Mouse (Mus musculus): ENCODE data around the gene Trrap.
A peak's percentile ranks its signal among the peaks of the same experiment; 100 is the strongest.

Trrap gene

DNA sequence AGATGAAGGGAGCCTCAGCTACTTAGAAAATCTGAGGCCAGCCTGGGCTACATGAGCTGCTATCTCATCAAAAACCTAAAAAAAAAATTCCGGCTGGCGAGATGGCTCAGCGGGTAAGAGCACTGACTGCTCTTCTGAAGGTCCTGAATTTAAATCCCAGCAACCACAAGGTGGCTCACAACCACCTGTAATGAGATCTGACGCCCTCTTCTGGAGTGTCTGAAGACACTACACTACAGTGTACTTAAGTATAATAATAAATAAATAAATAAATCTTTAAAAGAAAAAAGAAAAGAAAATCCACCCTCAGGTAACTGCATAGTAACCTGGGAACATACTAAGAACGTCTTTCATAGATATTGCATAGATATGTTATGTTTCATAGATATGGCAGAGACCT lies 25.8 kb downstream of the Trrap start:
- DNase-seq = no peak

DNA sequence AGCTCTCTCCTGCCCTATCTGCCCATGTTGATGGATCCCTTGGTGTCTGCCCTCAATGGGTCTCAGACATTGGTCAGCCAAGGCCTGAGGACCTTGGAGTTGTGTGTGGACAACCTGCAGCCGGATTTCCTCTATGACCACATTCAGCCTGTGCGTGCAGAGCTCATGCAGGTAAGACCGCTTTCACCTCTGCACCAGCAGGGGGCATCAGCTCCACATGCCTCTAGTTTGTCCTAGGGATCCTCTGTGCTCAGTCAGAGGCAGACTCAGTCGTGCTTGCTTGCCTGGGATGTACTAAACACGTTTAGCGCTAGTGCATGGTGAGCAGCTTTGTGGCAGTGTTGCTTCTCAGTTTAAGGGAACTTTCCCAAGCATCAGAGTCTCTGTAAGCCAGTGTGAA lies 27.2 kb downstream of the Trrap start:
- DNase-seq = peak; percentile 53

DNA sequence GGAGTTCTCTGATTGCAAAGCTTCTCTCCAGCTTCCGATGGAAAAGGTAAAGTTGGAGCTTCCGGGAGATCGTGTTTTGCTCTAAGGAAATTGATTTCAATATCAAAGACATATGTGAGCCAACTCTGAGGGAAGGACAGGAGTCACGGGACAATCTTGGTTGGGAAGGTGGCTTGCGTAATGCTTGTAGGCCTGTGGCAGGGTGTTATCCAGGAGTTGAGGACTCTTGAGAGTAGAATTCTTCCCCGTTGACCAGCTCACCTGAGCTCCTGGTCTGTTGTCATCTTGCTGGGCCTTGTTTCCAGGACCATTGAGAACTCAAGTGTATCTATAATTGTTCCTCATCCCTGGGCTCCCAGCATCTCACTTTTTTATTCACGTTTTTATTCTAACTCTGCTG lies 29.6 kb downstream of the Trrap start:
- no peak for DNase-seq

DNA sequence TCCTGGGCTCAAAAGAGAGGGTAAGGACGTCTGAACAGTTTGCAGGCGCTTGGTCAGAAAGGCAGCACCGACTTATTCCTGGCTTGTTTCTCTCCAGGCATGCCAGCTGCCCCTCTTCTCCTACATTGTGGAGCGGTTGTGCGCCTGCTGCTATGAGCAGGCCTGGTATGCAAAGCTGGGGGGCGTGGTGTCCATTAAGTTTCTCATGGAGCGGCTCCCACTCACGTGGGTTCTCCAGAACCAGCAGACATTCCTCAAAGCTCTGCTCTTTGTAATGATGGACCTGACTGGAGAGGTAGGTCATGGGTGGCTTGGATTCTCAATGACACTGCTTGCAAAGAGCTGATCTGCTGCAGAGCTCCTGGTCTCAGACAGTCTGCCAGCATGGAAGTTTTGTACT lies 35.5 kb downstream of the Trrap start:
- DNase-seq = no peak

DNA sequence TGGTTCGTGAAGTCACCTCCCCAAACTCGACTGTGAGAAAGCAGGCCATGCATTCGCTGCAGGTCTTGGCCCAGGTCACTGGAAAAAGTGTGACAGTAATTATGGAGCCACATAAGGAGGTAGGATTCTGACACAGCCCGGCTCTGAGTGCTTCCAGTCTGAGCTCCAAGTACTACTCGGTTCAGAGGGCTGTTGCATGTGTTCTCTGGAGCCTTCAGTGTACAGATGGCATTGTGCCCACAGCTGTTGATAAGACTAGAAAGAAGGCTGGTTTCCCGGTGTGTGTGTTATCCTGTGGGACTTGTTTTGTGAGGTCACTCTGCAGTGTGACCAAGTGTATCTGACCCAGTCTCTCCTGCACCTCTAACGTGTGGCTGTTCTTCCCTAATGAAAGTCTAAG lies 36.6 kb downstream of the Trrap start:
- DNase-seq = no peak

DNA sequence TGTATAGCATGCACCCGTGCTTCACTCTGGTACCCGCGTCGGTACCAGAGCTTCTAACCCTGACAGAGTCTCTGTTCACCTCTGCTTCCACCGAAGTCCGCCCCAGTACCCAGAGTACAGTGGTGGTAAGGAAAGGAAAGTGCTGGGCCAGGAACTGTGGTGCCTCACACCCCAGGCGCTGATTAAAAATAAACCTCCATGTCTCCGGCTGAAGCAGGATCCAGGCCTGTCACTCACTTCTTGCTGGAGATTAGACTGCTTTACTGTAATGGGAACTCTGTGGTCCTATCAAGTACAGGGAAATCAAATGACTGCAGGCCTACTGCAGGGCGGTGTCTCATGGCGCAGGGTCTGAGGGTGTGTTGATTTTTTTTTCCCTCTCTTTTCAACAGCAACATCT lies 39.4 kb downstream of the Trrap start:
- DNase-seq = no peak

DNA sequence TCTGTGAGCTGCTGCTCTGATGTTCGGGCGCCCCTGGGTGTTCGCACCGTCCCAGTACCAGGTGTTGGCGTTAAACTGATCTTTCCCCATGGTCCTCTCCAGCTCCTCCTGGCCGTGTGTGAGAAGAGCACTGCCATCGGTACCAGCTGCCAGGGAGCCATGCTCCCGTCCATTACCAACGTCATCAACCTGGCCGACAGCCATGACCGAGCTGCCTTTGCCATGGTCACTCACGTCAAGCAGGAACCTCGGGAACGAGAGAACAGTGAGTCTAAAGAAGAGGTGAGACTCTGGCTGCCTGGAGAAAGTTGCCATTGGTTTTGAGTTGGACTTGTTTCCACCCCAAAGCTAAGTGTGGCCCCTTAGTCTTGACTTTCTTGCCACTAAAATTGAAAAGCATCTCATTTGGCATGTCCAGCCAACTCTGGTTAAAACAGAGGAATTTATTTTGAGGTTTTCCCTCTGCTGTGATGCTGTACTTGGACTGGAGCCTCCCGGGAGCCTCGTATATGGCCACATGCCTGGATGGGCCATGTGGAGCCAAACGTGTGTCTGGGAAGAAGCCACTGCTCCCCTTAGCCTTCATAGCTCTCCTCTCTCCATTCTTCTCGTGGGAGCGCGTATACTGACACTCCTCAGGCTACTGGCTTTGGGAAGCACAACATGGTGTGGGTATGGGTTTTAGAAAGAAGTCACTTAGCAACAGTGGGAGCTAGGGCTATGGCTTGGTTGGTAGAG lies 61.0 kb downstream of the Trrap start:
- DNase-seq = no peak

DNA sequence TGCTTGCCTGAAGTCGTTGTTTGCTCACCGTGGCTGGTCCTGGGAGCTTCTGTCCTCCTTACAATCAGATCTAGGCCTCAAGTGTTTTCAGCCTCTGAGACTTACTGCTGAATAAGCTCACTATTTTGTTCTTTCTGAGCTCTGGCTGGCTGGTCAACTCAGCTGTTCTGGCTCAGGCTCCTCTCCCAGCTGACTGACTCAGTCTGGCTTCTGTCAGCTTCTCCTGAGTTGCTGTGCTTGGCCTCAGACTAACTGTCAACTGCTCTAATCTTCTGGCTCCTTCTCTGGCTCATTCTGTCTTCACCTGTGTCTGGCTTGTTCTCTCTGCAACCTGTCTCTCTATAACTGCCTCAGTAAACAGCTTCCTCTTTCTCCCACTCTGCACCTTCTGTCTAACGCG lies 62.1 kb downstream of the Trrap start:
- no peak for DNase-seq

DNA sequence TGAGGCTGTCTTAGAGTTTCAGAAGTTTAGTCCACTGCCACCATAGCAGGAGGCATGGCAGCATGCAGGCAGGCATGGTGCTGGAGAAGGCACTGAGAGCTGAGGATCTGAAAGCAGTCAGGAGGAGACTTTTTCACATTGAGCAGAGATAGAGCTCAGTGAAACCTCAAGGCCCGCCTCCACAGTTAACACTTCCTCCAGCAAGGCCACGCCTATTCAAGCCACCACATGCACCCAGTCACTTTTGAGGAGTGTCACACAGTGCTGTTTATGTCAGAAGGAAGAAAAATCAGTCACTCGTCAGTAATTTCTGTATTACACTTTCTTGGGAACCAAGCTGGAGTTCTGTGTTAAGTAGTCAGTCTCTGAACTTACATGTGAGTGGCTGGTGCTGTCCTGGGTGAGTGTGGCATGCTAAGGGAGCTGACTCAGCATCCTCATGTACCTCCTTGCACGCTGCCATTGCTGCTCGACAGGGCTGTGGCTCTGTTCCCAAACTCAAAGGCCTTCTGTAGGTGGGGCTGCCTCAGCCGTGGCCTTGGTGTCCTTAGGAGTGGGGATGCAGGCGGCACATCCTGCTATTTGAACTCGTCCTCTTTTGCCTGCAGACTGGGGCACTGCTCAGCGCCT lies 64.4 kb downstream of the Trrap start:
- peak; percentile 22 for DNase-seq

DNA sequence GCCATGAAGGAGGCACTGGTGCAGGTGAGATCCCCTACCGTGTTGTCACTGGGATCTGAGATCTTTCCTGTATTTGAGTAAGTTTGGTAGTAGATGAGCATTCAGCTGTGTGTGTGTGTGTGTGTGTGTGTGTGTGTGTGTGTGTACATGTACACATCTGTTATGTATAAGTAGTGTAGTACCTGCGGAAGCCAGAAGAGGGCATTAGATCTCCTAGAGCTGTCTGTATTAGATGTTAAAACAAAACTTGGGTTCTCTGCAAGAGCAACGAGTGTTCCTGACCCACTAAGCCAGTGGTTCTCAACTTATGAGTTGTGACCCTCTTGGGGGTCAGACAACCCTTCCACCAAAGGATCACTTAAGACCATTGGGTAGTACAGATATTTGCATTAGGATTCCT lies 68.6 kb downstream of the Trrap start:
- DNase-seq = no peak

DNA sequence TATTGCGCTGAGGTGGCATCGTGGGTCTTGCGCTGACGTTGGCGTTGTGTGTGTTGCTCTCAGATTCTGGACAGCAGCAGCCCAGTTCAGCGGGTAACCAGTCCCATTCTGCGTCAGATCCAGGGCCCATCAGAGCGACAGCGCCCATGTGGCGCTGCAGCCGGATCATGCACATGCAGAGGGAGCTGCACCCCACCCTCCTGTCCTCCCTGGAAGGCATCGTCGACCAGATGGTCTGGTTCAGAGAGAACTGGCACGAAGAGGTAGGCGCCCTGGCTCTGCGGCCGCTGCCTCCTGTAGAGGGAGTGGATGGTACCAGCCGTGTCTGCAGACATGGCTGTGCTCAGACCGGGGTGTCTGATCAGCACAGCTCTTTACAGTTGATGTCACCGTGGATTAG lies 77.8 kb downstream of the Trrap start:
- no peak for DNase-seq

DNA sequence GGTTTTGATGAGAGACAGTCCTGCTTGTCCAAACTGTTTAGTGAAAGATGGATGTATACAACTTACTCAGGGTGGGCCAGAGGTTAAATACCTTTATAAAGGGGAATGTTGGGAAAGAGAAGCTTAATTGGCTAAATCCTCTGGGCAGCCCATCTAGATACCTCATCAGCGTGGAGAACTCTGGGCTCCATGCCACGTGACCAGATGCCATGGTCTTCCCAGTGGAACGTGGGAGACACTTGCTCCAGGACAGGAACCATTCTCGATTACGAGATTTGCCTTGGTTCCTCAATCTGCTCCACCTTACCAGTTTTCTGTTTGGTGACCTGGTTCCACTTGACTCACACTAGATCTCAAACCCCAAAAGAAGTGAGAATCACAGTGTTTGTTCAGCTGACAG lies 81.2 kb downstream of the Trrap start:
- no peak for DNase-seq

DNA sequence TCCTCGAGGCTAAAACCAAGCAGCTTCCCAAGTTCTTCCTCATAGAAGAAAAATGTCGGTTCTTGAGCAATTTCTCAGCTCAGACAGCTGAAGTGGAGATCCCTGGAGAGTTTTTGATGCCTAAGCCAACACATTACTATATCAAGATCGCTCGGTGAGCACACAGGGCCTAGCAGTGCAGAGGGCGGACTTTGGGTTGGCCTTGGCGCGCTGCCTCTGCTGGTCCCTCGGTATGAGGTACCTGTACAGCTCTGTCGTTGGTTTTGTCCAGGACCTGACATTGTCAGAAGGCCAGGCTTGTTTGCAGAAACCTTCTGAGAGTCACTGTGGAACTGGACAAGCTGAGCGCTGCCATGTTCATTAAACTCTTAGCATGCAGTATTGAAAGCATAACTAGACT lies 82.4 kb downstream of the Trrap start:
- no peak for DNase-seq

DNA sequence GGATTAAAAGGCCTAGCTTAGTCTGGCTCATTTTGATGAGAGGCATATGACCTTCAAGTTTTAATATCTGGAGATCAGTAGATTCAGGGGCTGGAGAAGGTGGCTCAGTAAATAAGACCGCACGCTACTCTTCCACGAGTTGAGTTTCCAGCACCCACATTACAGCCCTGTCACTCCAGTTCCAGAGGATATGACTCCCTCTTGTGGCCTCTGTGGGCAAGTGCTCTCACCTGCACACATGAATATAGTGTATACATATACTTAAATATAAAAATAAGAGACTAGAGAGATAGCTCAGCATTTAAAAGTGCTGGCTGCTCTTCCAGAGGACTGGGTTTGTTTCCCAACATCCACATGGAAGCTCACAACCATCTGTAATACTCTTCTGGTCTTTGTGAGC lies 84.3 kb downstream of the Trrap start:
- no peak for DNase-seq

DNA sequence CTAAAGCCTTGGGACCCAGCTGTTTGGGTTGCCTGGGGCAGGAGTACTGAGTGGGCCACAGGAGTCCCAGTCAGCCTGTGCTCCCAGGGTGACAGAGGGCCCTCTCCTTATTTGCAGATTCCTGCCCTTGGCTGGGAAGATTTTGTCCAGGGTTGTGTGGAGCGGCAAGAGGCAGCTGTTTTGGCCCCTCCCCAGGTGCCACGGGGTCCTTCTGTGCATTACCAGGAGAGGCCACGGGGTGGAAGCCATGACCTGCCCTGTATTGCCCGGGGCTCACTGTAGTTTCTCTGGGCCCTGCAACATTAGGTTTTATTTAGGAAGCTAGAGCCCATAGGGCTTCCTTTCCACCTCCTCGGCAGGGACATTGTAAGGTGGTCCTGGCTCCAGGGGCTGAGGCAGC lies 86.4 kb downstream of the Trrap start:
- DNase-seq = no peak

DNA sequence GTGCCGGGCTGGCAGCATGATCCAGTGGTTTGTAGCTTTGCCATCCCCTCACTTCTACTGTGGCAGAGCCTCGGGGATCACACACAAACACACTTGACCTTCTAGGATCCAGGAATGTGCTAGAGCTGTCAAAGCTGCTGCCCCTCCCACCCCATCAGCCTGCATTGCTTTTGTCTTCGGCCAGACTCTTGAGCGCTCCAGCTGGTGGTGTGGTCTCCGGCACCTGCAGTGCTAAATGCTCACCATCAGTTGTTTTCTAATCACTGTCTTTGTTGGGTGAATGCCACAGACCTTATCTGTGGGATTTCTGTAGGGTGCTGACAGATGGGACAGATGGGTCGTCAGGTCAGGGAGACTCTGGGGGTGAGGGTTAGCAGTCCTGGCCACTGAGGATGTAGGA lies 88.4 kb downstream of the Trrap start:
- no peak for DNase-seq

DNA sequence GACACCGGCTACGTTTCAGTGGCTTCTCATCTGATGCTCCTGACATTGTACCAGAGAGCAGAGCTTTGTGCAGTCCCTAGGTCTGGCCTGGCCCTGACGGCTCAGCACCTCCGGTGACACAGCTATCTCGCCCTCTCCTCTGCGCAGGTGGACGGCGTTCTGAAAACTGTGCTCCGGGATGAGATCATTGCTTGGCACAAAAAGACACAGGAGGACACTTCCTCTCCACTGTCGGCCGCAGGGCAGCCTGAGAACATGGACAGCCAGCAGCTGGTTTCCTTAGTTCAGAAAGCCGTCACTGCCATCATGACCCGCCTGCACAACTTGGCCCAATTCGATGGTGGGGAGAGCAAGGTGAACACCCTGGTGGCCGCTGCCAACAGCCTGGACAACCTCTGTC lies 91.0 kb downstream of the Trrap start:
- no peak for DNase-seq

DNA sequence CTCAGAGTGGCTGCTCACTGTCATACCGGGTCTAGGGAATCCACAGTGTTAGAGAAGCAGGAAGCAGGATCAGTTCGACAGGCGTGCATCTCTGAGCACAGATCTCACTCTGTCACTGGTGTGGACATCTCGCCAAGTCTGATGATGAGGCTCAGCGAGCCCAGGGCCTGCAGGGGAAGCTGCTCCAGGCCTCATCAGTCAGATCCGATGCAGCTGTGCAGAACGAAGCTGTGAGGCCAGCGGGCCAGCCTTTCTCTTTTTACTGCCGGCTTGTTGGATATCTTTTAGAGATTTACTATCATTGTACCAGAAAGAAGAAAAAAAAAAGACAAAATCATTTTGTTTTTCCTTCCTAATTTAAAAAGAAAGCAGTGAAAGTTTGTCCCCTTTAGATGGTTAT lies 91.8 kb downstream of the Trrap start:
- no peak for DNase-seq

DNA sequence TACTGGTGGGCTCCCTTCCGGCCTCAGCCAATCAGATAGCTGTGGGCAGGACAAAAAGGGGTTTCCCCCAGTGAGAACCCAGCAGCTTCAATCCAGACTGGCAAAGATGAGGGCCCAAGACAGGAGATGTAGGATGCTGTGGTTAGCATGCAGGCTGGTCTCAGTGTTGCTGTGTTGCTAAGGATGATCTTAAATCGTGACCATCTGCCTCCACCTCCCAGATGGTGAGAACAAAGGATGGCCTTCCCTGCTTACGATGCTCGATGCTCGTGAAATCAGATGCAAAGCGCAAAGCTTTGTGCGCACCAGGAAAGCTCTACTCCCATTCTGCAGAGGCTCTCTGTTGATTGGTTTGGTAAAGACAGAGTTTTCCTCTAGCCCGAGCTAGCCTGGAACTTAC lies 93.4 kb downstream of the Trrap start:
- DNase-seq = no peak

DNA sequence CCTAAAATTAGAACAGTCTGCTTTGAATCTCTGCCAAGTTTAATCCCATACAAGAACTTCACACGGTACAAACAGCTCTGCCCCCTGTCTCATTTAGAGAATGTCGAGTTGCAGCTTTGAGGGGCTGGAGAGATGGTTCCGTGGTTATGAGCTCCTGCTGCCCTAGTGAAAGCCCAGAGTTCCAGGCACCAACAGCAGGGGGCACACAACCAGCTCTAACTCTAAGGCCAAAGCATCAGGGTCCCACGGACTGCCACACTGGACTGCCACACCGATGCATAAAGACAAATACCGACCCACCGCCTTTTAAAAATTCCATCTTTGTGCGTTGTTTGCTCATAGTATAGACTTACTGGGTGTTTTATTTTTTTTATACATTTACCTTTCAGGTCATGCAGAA lies 99.4 kb downstream of the Trrap start:
- no peak for DNase-seq

DNA sequence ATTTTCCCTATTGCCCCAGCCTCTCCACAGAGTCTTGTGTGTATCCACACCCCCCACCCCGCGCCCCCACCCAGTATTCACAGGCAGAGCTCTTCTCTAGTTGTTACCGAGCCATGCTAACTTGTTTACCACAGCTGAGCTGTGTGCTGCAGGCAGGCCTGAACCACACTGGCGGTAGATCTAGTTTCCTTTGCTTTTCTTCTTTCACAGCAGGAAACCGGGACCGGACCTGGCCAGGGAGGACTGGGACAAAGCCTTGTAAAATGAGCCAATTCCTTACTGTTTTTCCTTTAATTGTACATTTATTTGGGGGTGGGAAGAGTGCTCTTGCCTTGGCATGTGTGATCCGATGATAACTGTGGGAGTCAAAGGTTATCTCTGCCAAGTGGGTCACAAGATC lies 101.9 kb downstream of the Trrap start:
- no peak for DNase-seq

DNA sequence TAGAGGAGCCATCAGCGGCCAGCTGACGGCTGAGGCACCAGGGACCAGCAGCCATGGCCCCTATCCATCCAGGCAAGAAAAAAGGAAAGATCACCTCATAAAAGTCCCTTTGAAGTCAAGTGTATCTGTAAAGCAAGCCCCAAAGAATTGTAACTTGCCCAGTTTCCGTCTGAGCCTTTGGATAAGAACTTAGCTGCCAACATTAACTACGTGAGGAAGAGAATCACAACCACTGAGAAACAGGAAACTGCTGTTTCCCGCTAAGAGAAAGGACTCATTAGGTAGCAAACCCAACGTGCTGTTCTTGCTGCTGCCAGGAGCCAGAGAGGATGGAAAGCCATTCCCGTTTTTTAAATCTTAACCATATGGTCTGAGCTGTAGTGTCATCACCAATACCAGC lies 103.2 kb downstream of the Trrap start:
- DNase-seq = no peak

DNA sequence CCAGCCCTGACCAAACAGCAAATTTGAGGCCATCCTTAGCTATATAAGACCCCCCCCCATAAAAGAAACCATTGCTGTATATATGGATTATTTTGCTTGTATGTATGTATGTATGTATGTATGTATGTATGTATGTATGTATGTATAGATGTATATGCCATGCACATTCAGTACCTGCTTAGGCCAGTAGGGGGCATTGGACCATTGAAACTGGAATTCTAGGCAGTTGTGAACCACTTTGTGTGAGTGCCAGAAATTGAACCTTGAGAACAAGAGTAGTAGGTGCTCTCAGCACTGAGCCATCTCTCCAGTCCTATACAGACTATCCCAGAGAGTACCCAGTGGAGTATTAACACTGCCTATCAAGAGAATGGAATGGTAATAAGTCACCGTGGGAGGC lies 104.2 kb downstream of the Trrap start:
- DNase-seq = no peak

DNA sequence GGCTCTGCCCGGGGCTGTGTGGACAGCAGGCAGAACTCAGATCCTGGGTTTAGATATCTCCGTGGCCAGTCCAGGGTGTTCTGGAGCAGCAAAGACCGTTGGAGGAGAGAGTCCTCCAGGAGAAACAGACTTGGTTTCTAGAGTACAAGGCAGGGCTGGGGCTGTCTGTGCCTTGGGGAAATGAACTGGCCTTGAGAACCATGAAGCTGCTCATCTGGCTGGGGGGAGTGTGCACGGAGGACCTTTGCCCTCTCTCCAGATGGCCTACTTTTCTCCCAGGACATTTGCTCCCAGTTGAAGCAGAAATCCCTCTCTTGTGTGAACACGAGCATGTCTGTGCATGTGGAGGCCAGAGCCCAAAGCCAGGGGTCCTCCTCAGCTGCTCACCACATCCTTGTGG lies 104.8 kb downstream of the Trrap start:
- DNase-seq = no peak

DNA sequence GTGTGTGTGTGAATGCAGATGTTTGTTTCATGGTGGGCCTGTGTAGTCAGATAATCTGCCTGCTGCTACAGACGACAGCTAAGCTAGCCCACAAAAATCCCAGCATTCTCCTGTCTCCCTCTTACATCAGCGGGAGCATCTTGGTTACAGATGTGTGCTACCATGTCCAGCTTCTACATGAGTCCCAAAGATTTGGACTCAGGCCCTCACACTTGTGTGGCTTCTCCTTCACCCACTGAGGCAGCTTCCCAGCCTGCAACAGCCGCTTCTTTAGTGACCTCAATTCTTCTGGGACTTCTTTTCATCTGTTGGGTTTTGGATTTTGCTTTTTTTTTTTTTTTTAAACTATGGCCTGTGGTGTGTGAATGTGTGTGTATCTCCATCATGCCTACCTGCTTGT lies 105.3 kb downstream of the Trrap start:
- no peak for DNase-seq

Measured in right cerebral cortex, adult 18-20 months (tissue).